Mouse (Mus musculus) embryo, embryonic 10.5 days (tissue): ENCODE measurements around the gene Mrpl24.

ENCODE experiments used
- DNase-seq: peaks from one replicate; pipeline ENCODE4 v3.0.0-alpha.2; 2015; ENCODE audit warnings: low spot score

Gene Mrpl24

GRCm38 (mm10) chr3:87947056-87947810, 27.9 kb downstream of the Mrpl24 start:
- DNase-seq: peak; percentile 70

GRCm38 (mm10) chr3:87947811-87948199, 28.5 kb downstream of the Mrpl24 start:
- DNase-seq: peak; percentile 97

- DNase-seq: peak; percentile 85
These were observed 29.3 kb downstream of the Mrpl24 start, which contains the start of gene Crabp2 for GRCm38 (mm10) chr3:87948378-87949265. Gene Crabp2 (plus strand): TSS chr3:87948666.

- DNase-seq: peak; percentile 74
These were observed 30.1 kb downstream of the Mrpl24 start for GRCm38 (mm10) chr3:87949266-87949954.

GRCm38 (mm10) chr3:87949955-87950515, 30.7 kb downstream of the Mrpl24 start:
- DNase-seq: peak; percentile 76

- no peak for DNase-seq
These were observed 32.6 kb downstream of the Mrpl24 start for GRCm38 (mm10) chr3:87951946-87952345.

GRCm38 (mm10) chr3:87952440-87952839, 33.1 kb downstream of the Mrpl24 start:
- DNase-seq: peak; percentile 72

GRCm38 (mm10) chr3:87958056-87958455, 38.8 kb downstream of the Mrpl24 start:
- peak; percentile 76 for DNase-seq

- DNase-seq: no peak
These were observed 39.2 kb downstream of the Mrpl24 start for GRCm38 (mm10) chr3:87958476-87958875.

GRCm38 (mm10) chr3:87958967-87959366, 39.7 kb downstream of the Mrpl24 start:
- peak; percentile 79 for DNase-seq

GRCm38 (mm10) chr3:87959371-87959770, 40.1 kb downstream of the Mrpl24 start:
- no peak for DNase-seq

GRCm38 (mm10) chr3:87960191-87960585, 40.9 kb downstream of the Mrpl24 start:
- no peak for DNase-seq

- peak; percentile 99 for DNase-seq
These were observed 41.4 kb downstream of the Mrpl24 start for GRCm38 (mm10) chr3:87960586-87961191.

GRCm38 (mm10) chr3:87970184-87970938, 51.1 kb downstream of the Mrpl24 start:
- peak; percentile 90 for DNase-seq

- peak; percentile 95 for DNase-seq
These were observed 51.7 kb downstream of the Mrpl24 start, which contains the start of gene Nes for GRCm38 (mm10) chr3:87970939-87971488. Gene Nes (plus strand): TSS chr3:87971078.

- no peak for DNase-seq
These were observed 52.3 kb downstream of the Mrpl24 start for GRCm38 (mm10) chr3:87971489-87972202.

- peak; percentile 73 for DNase-seq
These were observed 52.9 kb downstream of the Mrpl24 start for GRCm38 (mm10) chr3:87972203-87972664.

- no peak for DNase-seq
These were observed 53.5 kb downstream of the Mrpl24 start for GRCm38 (mm10) chr3:87972776-87973175.
